ENCODE assay signal across 26 mouse cellular contexts in the genomic region with DNA sequence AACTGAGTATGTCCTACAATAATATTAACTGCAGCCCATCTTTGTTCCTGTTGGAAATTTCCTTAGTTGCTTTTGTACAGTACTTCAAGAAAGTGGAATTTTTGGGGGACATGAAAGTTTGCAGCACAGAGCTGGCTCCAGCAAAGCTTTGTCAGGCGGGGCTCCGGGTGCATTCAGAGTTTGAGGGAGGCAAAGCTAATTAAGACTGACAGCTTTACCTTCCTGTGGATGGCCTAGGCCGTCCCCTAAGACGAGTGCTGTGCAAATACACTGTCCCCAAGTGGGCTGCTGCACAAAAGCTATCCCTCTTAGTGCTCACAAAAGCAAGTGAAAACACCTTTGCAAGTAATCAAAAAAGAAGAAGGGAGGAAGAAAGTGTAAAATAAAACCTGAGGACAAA.
DNase-seq lines count a peak whose midpoint lies in the region; ATAC-seq lines count a peak whose summit lies in the region.
"Had no signal": no experiment of that assay in that cellular context is flagged by ENCODE, and none has a peak within 500 bp of the region (broad histone marks: within the 10 kb centered on the region; RNA-seq: fewer than 3 reads in every experiment).

No protein-coding gene starts in this region.

- no peak overlapping the region for H3K27ac ChIP-seq in embryonic facial prominence, embryonic 11.5 days (replicated peaks; ENCODE audit: low read depth, low read length)
- no peak overlapping the region for H3K27ac ChIP-seq in embryonic facial prominence, embryonic 10.5 days (replicated peaks)
- H3K27ac ChIP-seq in heart, embryonic 10.5 days: peak overlapping the region; percentile 24; the same call in 1 of the 2 replicates
- H3K27ac ChIP-seq: embryonic facial prominence, embryonic 12.5 days; embryonic facial prominence, embryonic 15.5 days; forebrain, embryonic 10.5 days; forebrain, embryonic 13.5 days; forebrain, embryonic 15.5 days had no signal

- no peaks in the 10 kb centered on the region for H3K36me3 ChIP-seq in embryonic facial prominence, embryonic 11.5 days (replicated peaks; ENCODE audit: control insufficient read depth, insufficient read depth, low read depth, low read length)
- no peaks in the 10 kb centered on the region for H3K36me3 ChIP-seq in embryonic facial prominence, embryonic 10.5 days (replicated peaks)
- no peaks in the 10 kb centered on the region for H3K36me3 ChIP-seq in heart, embryonic 10.5 days
- H3K36me3 ChIP-seq: embryonic facial prominence, embryonic 12.5 days; embryonic facial prominence, embryonic 15.5 days; forebrain, embryonic 10.5 days; forebrain, embryonic 15.5 days; G1E had no signal

- no peaks in the 10 kb centered on the region for H3K27me3 ChIP-seq in embryonic facial prominence, embryonic 11.5 days (ENCODE audit: control insufficient read depth, insufficient read depth, low read length)
- H3K27me3 ChIP-seq in embryonic facial prominence, embryonic 10.5 days (replicated peaks; ENCODE audit: low read depth, poor library complexity, severe bottlenecking): no peaks in the 10 kb centered on the region
- H3K27me3 ChIP-seq in heart, embryonic 10.5 days (ENCODE audit: insufficient read depth, poor library complexity, severe bottlenecking): no peaks in the 10 kb centered on the region
- H3K27me3 ChIP-seq: embryonic facial prominence, embryonic 12.5 days; embryonic facial prominence, embryonic 15.5 days; forebrain, embryonic 13.5 days; forebrain, embryonic 15.5 days had no signal

- H3K9ac ChIP-seq in embryonic facial prominence, embryonic 11.5 days (replicated peaks; ENCODE audit: low read length): no peak overlapping the region
- H3K9ac ChIP-seq: embryonic facial prominence, embryonic 12.5 days; embryonic facial prominence, embryonic 15.5 days; forebrain, embryonic 13.5 days; forebrain, embryonic 15.5 days; forebrain, postnatal 0 days had no signal

- H3K4me2 ChIP-seq in embryonic facial prominence, embryonic 11.5 days (ENCODE audit: low read depth, low read length): no peak overlapping the region
- H3K4me2 ChIP-seq: embryonic facial prominence, embryonic 12.5 days; embryonic facial prominence, embryonic 15.5 days; forebrain, embryonic 13.5 days; forebrain, embryonic 15.5 days had no signal

- WGBS in embryonic facial prominence, embryonic 11.5 days: 9% methylated on average over 4 of the region's 4 CpGs
- WGBS in embryonic facial prominence, embryonic 10.5 days: 16% methylated on average over 4 of the region's 4 CpGs
- 16% methylated on average over 4 of the region's 4 CpGs for WGBS in heart, embryonic 10.5 days

- no peaks in the 10 kb centered on the region for H3K4me1 ChIP-seq in embryonic facial prominence, embryonic 11.5 days (ENCODE audit: control insufficient read depth, insufficient read depth, low read length)
- H3K4me1 ChIP-seq in embryonic facial prominence, embryonic 10.5 days: 0 out of 2 replicates have a peak, but pooled peaks cover 8% of the 10 kb centered on the region
- peaks cover 16% of the 10 kb centered on the region; the same call in 1 of the 2 replicates for H3K4me1 ChIP-seq in heart, embryonic 10.5 days
- H3K4me1 ChIP-seq: embryonic facial prominence, embryonic 12.5 days; embryonic facial prominence, embryonic 15.5 days; forebrain, embryonic 13.5 days; forebrain, embryonic 15.5 days had no signal

- DNase-seq in embryonic facial prominence, embryonic 11.5 days (ENCODE audit: low spot score): peak; percentile 13
- no peak for DNase-seq in embryonic facial prominence, embryonic 10.5 days (ENCODE audit: low spot score)
- peak; percentile 45 for DNase-seq in heart, embryonic 10.5 days (ENCODE audit: low spot score)
- no peak for DNase-seq in heart, adult 8-10 months (ENCODE audit: low spot score)
- peak; percentile 41 for DNase-seq in retina, postnatal 1 day
- no peak for DNase-seq in thymus, postnatal 0 days (ENCODE audit: low spot score)
- DNase-seq: adrenal gland, adult 8-10 months; adrenal gland, postnatal 14 days; adrenal gland, postnatal 36 days; B cell, adult 2 months; cerebellum, adult 11-12 months; cerebellum, adult 2 months; cerebellum, adult 9-10 months; cerebellum, postnatal 10 days; cerebellum, postnatal 25 days; forebrain, postnatal 0 days had no signal

- ATAC-seq in embryonic facial prominence, embryonic 11.5 days (replicated peaks; ENCODE audit: insufficient number of reproducible peaks, low FRiP score, low TSS enrichment, low read depth): no peak
- ATAC-seq: activated CD4-positive, CD25-positive, alpha-beta regulatory T cell, adult 4 months; CD4-positive, CD25-positive, alpha-beta regulatory T cell, adult 4 months; forebrain, embryonic 13.5 days; forebrain, embryonic 15.5 days; forebrain, postnatal 0 days; Patski had no signal

- no peak overlapping the region for H3K4me3 ChIP-seq in embryonic facial prominence, embryonic 11.5 days (ENCODE audit: low read depth, low read length)
- no peak overlapping the region for H3K4me3 ChIP-seq in embryonic facial prominence, embryonic 10.5 days
- H3K4me3 ChIP-seq in heart, embryonic 10.5 days: no peak overlapping the region
- H3K4me3 ChIP-seq: embryonic facial prominence, embryonic 12.5 days; embryonic facial prominence, embryonic 15.5 days; erythroblast, embryonic 14.5 days; forebrain, embryonic 10.5 days; forebrain, embryonic 13.5 days; forebrain, embryonic 15.5 days had no signal

- H3K9me3 ChIP-seq in embryonic facial prominence, embryonic 11.5 days (replicated peaks; ENCODE audit: control insufficient read depth, low read length): no peaks in the 10 kb centered on the region
- H3K9me3 ChIP-seq in embryonic facial prominence, embryonic 10.5 days: no peaks in the 10 kb centered on the region
- no peaks in the 10 kb centered on the region for H3K9me3 ChIP-seq in heart, embryonic 10.5 days
- H3K9me3 ChIP-seq: embryonic facial prominence, embryonic 12.5 days; embryonic facial prominence, embryonic 15.5 days; forebrain, embryonic 10.5 days; forebrain, embryonic 13.5 days; forebrain, embryonic 15.5 days had no signal

Comparison
In these comparisons a context has a peak if more than half of its experiments do, and no peak if none do; other contexts are left out.
1. DNase-seq: peak in embryonic facial prominence, embryonic 11.5 days (single experiment), heart, embryonic 10.5 days (single experiment) and retina, postnatal 1 day (single experiment); none in embryonic facial prominence, embryonic 10.5 days (single experiment), heart, adult 8-10 months (single experiment) and thymus, postnatal 0 days (single experiment).